Mouse (Mus musculus) lung, adult 2 months (tissue): ENCODE results near the gene Gm9999.

Experiments used
- CTCF ChIP-seq: fragments of 200-500 bp; IDR thresholded peaks from 2 replicates; pipeline ENCODE4 v1.5.1; 2011; ENCODE audit warnings: mild to moderate bottlenecking, low read length, control low read depth; ENCODE audit not compliant: insufficient read depth
- POLR2A ChIP-seq: fragments of 200-500 bp; IDR thresholded peaks from 2 replicates; pipeline ENCODE4 v1.6.1; 2011; ENCODE audit warnings: low read depth, mild to moderate bottlenecking, control low read depth, low read length, borderline replicate concordance; ENCODE audit errors: extremely low read depth

DNA sequence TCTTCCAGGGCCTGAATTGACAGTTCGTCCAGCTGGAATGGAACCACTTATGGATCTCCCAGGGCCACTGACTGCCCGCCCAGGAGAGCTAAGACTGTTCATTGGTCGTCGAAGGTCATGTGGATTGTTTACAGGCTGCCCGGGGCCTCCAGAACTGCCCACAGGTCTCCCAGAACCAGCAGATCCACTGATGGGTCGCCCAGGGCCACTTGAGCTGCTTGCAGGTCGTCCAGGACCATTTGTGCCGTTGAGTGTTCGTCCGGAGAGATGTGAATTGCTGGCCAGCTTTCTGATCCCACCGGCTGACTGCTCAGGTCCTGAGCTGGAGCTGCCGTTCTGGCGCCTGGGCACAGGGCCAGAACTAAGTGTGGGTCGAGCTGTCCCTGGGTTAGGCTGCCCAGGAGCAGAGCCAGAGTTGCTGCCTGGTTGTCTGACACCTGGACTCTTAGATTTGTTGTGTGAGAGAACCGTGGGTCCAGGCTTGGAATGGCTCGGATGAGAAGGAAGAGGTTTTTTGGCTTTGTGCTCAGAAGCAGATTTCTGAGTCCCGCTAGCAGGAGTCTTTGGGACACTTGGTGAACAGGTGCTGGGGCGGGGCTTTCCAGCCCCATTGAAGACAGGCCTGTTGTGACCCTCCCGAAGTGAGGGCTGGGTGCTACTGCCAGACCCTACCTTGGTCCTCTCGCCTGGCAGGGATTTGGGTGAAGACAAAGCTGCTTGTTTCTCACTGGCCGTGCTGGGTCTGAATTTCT is 14.4 kb downstream of the Gm9999 start:
- no peak for TF ChIP-seq CTCF
- TF ChIP-seq POLR2A, result no peak
